Mouse (Mus musculus) large intestine, adult 2 months (tissue): ENCODE data around the gene Dclk1. TPM values are rescaled to one million over a fixed set of nuclear protein-coding genes. Genes with fewer than 3 reads are reported as not detected.

Experiments used
- DNase-seq: peaks from one replicate; pipeline ENCODE4 v3.0.0-alpha.2; 2012; ENCODE audit warnings: low read depth, low spot score
- WGBS: fragments of 180-500 bp; shearing (Covaris S2); methylation state at CpG from one replicate; pipeline ENCODE4 v1.1.7; 2018; 5-methylcytosine and 5-hydroxymethylcytosine counted together
- polyA plus RNA-seq: library from polyadenylated mRNA; depleted of rRNA; stranded (reverse); fragments of >200 nt; gene quantifications from 2 replicates; pipeline ENCODE4 v1.2.3, GENCODE M21; 2012

The Dclk1 gene
- polyA plus RNA-seq, 1 experiment, result 1.9 TPM

DNA sequence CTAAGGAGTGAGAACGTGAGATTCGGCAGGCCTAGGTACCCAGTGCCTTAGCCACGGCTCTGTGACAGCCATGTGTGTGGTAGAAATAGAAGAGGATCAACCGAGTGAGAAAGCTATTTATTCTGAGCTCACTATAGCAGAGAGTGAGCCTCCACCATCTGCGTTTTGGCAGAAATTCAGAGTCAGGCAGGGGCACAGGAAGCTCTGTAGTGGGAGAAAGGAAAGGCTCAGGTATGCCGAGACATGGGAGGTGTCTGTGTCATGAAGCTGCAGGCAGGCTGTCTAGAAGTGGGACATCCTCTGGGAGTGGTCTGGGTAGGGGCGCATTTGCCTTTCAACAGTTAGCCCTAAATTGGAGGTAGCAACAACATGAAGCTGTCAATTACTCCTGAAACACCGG, 198.2 kb downstream of the Dclk1 start:
- no peak for DNase-seq
- 62% methylated on average over 8 of the region's 8 CpGs for WGBS

DNA sequence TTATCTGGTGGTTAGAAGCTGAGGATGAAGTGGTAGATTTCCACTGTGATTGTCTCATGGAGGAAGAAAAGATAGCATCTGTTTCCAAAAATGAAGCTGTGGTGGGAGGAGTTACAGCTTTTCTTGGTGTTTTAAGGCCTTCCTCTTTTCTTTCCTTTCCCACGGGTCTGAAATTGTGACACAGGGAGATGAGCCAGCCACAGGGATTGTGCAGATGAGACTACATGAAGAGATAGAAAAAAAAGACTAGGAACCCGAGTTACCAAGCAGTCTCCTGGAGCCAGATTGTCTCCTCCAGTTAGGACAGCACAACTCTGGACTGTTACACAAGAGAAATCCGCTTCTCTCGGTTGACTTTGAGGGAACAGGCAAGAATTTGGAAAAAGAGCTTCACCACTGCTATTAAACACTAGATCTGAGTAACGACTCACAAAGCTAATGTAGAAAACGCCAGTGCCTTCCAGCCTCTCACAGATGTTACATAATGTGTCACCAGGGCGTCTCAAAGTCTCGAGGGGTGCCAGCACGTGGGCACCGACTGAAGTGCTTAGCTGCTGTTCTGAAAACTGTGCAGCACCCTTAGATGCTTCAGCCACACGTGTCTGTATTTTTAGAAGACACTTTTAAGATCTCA, 200.0 kb downstream of the Dclk1 start:
- 68% methylated on average over 11 of the region's 11 CpGs for WGBS
- DNase-seq, result no peak

GRCm38 (mm10) chr3:55443271-55443670, 201.1 kb downstream of the Dclk1 start:
- no peak for DNase-seq
- 73% methylated on average over 8 of the region's 8 CpGs for WGBS

DNA sequence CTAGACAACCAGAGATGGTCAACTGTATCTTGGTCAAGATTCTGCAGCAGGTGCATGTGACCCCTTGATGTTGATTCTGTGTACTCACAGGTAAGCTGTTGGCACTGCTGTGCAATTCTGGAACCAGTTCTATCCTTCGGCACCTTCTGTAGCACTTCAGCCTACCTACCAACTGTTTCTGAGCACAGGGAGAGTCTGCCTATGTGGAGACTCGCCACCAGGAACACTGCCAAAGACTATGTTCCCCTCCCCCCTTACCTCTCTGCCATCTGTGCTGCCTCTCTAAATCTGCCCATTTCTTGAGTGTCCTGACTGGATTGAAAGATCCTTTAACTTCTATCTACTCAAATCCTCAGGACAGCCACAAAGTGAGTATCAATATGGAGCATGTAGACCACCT, 201.6 kb downstream of the Dclk1 start:
- DNase-seq, result no peak
- WGBS, result 76% methylated on average over 2 of the region's 2 CpGs

- DNase-seq, result no peak
- 79% methylated on average over 7 of the region's 7 CpGs for WGBS
Observed at GRCm38 (mm10) chr3:55446681-55447080, 204.5 kb downstream of the Dclk1 start.

DNA sequence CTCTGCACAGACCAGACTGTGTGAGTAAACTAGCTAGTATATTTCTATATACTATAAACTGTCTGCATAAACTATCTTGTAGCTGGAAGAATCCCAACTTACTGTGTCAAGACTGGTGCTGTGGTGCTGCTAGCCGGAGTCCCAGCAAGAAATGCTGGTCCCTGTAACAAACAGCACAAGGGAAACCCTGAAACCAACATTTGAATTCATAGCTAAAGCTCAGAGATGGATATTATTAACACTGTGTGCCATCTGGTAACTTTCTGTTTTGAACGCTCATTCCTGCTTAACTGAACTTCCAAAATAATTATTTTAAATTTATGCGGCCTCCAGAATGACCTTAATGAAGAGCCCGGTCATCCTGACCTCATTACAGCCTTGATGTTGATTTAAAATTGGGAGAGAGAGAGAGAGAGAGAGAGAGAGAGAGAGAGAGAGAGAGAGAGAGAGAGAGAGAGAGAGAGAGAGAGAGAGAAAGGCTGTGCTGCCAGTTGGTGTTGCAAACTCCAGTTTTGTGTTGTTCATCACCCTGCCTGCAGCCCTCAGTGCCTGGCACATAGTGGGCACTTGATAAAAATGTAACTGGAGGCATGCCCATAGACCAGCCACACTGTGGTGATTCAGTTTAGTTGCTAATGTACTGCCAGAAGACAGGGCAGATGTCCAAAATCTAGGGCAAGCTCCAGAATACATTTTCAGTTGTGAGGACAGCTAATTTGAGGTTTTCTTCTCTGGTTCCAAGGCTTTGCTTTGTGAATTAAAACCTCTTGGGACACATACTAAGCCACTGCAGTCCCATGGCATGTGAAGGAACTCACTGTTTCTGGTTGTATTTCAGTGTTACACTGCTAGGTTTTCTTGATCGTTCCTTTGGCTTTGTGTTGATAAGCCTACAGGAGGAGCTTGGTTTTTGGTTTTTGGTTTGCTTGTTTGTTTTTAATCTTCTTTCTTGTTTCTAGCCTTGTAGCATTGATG, 205.6 kb downstream of the Dclk1 start:
- WGBS, result 66% methylated on average over 5 of the region's 5 CpGs

GRCm38 (mm10) chr3:55449148-55449547, 207.0 kb downstream of the Dclk1 start:
- DNase-seq, result no peak
- 85% methylated on average over 2 of the region's 2 CpGs for WGBS

More for the DNA sequence above, 205.6 kb downstream of the Dclk1 start:
- no peak for DNase-seq

GRCm38 (mm10) chr3:55451035-55451434, 208.9 kb downstream of the Dclk1 start:
- DNase-seq, result no peak
- WGBS, result 93% methylated on average over 14 of the region's 14 CpGs

- no peak for DNase-seq
- WGBS, result 82% methylated on average over 3 of the region's 3 CpGs
Observed at GRCm38 (mm10) chr3:55451877-55452276, 209.7 kb downstream of the Dclk1 start.

DNA sequence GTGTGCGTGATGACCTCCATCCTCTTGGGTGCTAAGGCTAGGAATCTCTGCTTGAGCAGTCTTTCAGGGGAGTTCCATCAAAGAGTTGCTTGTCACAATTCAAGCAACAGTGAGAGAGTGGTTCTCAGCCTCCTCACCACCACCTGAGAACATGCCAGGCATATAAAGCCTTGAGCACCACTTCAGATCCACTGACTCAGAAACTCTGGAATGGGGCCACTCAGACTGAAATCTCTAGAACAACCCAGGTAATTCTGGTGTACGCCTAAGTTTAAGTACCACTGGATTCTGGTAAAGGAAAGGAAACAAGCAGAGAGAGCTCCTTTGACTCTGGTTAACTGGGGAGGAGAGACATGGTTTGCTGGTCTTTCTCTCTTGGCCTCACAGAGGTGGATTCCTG, 210.3 kb downstream of the Dclk1 start:
- WGBS, result 96% methylated on average over 2 of the region's 2 CpGs
- DNase-seq, result no peak

DNA sequence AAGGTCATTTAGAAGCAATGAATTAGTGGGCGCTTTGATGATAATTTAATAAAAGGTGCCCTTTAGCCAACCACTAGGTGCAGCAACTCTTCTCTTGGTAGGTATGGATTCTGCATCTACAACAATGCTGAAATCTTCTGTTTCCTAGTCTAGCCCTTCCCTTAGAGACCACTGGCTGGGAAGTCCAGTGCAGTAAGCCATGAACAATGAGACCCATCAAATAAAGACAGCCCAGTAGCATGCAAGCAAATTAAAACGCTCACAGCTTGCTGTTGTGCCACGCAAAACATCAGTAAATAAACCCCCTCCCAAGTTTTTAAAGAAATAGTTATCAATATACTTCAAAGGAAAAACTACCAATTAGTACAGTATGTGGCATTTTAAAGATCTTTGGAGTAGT, 218.9 kb downstream of the Dclk1 start:
- WGBS, result 65% methylated on average over 3 of the region's 3 CpGs
- no peak for DNase-seq

GRCm38 (mm10) chr3:55461685-55462655, 219.8 kb downstream of the Dclk1 start:
- whole genome bisulfite sequencing, result 5% methylated on average over 17 of the region's 17 CpGs
- no peak for DNase-seq

DNA sequence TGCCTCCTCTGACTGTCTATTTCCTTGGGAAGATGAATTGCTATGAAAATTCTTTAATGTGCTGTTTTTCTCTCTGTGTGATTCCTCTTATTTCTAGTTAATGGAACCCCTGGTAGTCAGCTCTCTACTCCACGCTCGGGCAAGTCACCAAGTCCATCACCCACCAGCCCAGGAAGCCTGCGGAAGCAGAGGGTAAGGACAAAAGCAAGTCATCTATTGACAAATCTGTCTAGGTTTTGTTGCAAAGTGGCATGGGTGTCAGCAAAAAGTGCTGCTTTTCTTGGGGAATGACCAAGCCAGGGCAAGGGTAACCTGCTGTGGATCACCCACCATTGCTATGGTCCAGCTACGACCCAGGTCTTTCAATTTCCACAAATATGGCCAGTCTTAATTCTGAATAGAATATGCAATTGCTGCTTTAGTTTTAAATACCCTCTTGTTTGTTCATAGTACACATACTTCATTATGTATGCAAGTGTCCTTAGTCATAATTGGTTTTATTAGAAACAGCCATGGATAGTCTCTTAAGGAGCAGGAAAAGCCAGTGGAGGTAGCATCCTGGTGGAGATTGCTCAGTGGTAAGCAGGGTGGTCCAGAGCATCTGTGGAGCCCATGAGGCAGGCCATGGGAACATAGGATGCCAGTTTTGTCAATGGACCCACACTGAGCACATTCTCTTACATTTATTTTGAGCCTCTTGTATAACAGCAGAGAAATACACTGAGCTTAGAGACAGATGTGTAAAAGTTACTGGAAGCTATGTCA, 220.9 kb downstream of the Dclk1 start:
- WGBS, result 89% methylated on average over 4 of the region's 4 CpGs
- no peak for DNase-seq

DNA sequence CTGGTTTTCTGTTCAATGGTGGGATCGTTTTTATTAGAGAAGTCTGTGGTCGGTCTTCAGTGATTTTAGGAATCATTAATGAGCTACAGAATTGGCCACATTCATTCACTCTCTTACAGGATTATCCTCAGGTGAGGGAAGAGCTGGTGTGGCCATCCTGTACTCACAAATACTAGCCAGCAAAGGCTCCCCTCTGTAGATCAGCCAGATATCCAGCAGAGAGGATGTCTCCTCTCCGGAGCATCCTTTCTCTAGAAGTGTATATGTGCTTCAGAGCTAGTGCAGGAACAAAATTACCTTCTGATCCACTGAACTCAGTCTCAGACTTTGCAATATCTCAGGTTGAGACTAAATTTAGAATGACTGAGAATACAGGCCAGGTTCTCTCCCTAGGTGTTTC, 222.1 kb downstream of the Dclk1 start:
- WGBS, result 77% methylated on average over 3 of the region's 3 CpGs
- DNase-seq, result no peak

DNA sequence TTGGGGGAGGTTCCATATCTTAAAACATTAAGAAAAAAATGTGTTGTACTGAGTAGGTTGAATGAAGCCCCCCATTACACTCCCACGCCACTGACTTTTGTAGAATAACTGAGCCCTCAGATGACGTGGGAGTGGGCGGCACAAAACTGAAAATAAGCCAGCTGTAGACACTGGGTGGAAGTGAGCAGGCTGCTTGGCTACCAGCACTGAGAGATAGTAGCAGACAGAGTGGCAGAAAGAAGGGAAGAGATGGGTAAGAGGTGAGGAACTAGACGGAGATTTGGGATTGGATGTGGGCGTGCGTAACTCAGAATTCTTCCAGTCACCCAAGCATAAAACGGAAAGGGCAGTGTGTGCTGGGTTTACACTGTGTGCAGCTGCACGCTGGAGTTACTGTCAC, 223.6 kb downstream of the Dclk1 start:
- DNase-seq, result no peak
- WGBS, result 84% methylated on average over 8 of the region's 8 CpGs

DNA sequence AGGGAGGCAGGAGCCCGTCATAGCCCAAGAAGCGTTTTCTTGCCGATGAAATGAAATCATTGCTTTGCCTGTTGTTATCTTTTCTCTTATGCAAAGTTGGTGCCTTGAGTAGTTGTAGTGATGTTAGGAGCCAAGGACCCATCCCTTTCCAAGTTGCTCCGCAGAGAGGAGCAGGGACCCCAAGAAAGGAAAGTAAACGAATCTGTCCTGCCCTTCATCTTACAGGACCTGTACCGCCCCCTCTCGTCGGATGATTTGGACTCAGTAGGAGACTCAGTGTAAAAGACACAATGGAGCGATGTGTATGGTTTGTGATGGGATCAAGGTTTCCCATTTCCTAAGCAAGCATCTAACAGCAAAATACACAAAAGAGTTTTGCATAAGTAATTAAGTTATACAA, 224.2 kb downstream of the Dclk1 start:
- 75% methylated on average over 9 of the region's 9 CpGs for WGBS
- no peak for DNase-seq

DNA sequence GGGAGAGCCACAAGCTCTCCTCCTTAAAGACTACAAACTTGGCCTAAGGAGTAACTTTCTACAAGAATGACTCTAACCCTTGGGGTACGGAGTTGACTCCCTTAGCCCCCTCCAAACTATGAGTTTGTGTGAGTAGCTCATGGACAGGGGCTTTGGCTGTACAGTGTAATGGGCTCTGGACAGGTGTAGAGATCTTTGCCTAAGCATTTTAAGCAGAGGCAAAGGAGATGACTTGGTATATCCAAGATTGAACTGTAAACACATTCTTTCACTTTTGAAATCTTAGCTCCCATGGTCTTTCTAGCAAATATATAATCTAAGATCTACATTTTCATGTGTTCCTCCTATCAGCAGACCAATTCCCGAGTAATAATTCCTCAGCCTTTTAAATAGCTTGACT, 229.9 kb downstream of the Dclk1 start, which contains the start of gene Gm21954:
TSS of gene Gm21954 (minus strand) at position 101 of the 400 bp plus-strand sequence.
- no peak for DNase-seq
- 79% methylated on average over 2 of the region's 2 CpGs for WGBS

GRCm38 (mm10) chr3:55473146-55473545, 231.0 kb downstream of the Dclk1 start:
- WGBS, result 75% methylated on average over 6 of the region's 6 CpGs
- no peak for DNase-seq

DNA sequence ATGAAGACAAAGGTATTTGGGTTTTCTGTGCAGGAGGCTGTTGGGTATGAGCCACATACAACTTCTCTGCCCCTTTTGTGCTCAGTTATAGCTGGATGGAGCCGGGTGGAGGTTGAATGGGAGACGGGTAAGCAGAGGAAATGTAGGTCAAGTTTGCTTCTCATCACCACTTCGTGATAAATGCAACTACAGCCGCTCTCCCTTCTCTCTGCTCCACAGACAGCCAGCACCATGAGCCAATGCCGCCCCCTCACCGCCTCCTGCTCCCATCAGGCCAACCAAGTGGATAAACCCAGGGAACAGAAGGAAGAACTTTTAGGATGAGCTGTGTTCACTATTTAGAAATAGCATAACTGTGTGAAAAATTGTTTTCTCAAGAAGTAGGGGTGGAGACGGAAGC, 234.5 kb downstream of the Dclk1 start:
- 86% methylated on average over 7 of the region's 7 CpGs for WGBS
- no peak for DNase-seq
